Mouse (Mus musculus): ENCODE results near the gene Gucy1b2.
A peak's percentile ranks its signal among the peaks of the same experiment; 100 is the strongest.

Gene Gucy1b2

GRCm38 (mm10) chr14:62361263-62361980 is 94.7 kb downstream of the Gucy1b2 start:
- peak; percentile 8 to 15 for DNase-seq

GRCm38 (mm10) chr14:62355201-62355600 is 100.9 kb downstream of the Gucy1b2 start:
- DNase-seq = no peak

- DNase-seq = no peak
Measured at GRCm38 (mm10) chr14:62353793-62354192, 102.3 kb downstream of the Gucy1b2 start.

GRCm38 (mm10) chr14:62353372-62353771 is 102.7 kb downstream of the Gucy1b2 start:
- DNase-seq = no peak

GRCm38 (mm10) chr14:62350890-62351289 is 105.2 kb downstream of the Gucy1b2 start:
- DNase-seq = no peak

GRCm38 (mm10) chr14:62350186-62350585 is 105.9 kb downstream of the Gucy1b2 start:
- no peak for DNase-seq

GRCm38 (mm10) chr14:62349786-62350185 is 106.3 kb downstream of the Gucy1b2 start:
- DNase-seq = no peak

- no peak for DNase-seq
Measured at GRCm38 (mm10) chr14:62347103-62347502, 109.0 kb downstream of the Gucy1b2 start.

- DNase-seq = no peak
Measured at GRCm38 (mm10) chr14:62346570-62346969, 109.5 kb downstream of the Gucy1b2 start.

All from kidney, postnatal 36 days (tissue).